Mouse (Mus musculus) Patski (cell line): ENCODE results near the gene Golph3l. TPM values are rescaled to one million over a fixed set of nuclear protein-coding genes. Genes with fewer than 3 reads are reported as not detected.
"Not testable (repeated sequence)": the region's sequence is repeated elsewhere in the genome, so short reads cannot be mapped to it uniquely, and the experiment has no call there.

ENCODE experiments used
- ATAC-seq: fragments of 100-300 bp; one replicate; pipeline ENCODE4 v1.8.0; 2021
- CTCF ChIA-PET: fragments of 350-600 bp; sonication (Branson Sonifier 250); formaldehyde crosslinking; loops from one replicate; lab custom pipeline; 2022; ENCODE audit warnings: inconsistent platforms; lab: Charles Lee
- POLR2A ChIA-PET: fragments of 350-600 bp; sonication (Branson Sonifier 250); formaldehyde crosslinking; loops from one replicate; lab custom pipeline; 2022; ENCODE audit warnings: antibody characterized with exemption, inconsistent platforms; lab: Charles Lee
- DNase-seq: peaks from one replicate; pipeline ENCODE4 v3.0.0-alpha.2; 2011; ENCODE audit warnings: low read depth, low spot score
- H3K27me3 ChIP-seq: fragments of 371-371 bp; one replicate; pipeline ENCODE4 v1.5.1; 2021
- CTCF ChIP-seq: fragments of 100-300 bp; IDR thresholded peaks from one replicate; pipeline ENCODE4 v1.5.1; 2021
- in situ Hi-C: fragments of 300-500 bp; cut with MboI; formaldehyde crosslinking; loops from 3 replicates; pipeline ENCODE4 v1.11.1; 2018; ENCODE audit warnings: low pct_unique_long_range_greater_than_20kb, mixed read lengths
- polyA plus RNA-seq: library from polyadenylated mRNA; unstranded; gene quantifications from one replicate; pipeline ENCODE4 v1.2.3, GENCODE M21; 2021

Gene Golph3l
- polyA plus RNA-seq, 1 experiment from 2014 or later: 46.9 TPM

DNA sequence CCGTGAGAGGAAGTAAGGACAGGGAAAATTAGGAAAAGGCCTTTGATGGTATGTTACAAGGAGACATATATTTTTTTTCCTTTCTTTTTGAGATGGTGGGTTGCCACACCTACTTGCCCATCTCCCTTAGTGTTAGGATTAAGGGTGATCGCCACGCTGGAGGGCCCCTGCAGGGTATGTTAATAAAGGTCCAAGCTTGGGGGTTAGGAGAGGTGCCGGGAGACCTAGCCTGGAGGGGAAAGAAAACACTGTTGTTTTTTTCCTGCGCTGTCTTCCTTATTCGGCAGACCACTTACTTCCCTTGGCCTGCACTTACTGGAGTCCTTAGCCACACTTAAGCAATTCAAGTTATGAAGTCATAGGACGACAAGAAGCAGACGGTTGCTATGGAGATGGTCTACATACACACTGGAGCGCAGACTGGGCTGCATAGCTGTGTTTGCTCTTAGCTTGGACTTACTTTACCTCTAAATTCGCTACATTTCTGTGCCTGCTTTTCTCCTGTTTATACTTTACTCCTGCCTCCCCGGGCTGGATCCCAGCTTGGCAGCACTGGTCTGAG is 64.8 kb downstream of the Golph3l start:
- ATAC-seq (no peak), DNase-seq (no peak)
- TF ChIP-seq CTCF: no peak
- in situ Hi-C loops: no loop called here
- ChIA-PET CTCF (interaction anchor here (1.6 kb wide), 1 partner anchor 32 kb away, joined by 3 read pairs; no protein-coding TSS in a partner anchor), POLR2A (interaction anchor here (0.6 kb wide), 1 partner anchor 108 kb away, joined by 3 read pairs; no protein-coding TSS in a partner anchor)
- H3K27me3 ChIP-seq: no peaks in the 10 kb centered on the region

DNA sequence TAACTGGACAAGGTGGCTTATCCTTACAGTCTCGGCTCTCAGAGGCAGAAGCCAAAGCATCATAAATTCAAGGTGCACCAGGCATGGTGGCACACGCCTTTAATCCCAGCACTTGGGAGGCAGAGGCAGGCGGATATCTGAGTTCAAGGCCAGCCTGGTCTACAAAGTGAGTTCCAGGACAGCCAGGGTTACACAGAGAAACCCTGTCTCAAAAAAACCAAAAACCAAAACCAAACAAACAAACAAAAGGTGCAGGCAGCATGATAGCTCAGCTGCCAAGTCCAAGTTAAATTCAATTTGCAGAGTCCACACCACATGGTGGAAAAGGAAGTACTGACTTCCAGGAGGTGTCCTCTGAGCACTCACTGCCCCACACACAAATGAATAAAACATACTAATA is 65.6 kb downstream of the Golph3l start:
- CTCF ChIA-PET: interaction anchor here (1.6 kb wide), 1 partner anchor 31 kb away, joined by 3 read pairs; no protein-coding TSS in a partner anchor
- POLR2A ChIA-PET: interaction anchor here (0.6 kb wide), 1 partner anchor 109 kb away, joined by 3 read pairs; no protein-coding TSS in a partner anchor
- ATAC-seq, in situ Hi-C loops, H3K27me3 ChIP-seq, DNase-seq: not testable (repeated sequence)

DNA sequence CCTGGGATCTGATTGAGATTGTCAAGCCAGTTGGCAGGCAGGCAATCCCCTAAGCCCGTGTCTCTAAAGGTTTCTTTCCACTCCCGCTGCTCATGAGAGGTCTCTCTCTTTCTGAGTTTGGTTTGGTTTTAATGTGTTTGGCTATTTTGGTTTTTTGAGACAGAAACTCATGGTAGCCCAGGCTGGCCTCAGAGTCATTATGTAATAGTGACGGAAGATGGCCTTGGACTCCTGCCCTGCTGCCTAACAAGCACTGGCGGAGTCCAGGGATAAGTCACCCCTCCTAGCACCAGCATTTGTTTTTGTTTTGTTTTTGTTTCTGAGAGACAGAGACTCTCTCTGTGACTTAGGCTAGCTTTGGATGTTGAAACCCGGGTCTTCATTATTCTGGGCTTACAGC is 66.7 kb downstream of the Golph3l start:
- no peak for TF ChIP-seq CTCF
- no peak for DNase-seq
- no peak for ATAC-seq
- ChIA-PET POLR2A (interaction anchor here (0.6 to 0.7 kb wide), 2 partner anchors 259 to 338 kb away, joined by 3 to 4 read pairs; no protein-coding TSS in a partner anchor), CTCF (interaction anchor here (0.8 to 1.4 kb wide), 2 partner anchors 16 to 22 kb away, joined by 3 to 4 read pairs; no protein-coding TSS in a partner anchor)
- in situ Hi-C loops: no loop called here
- H3K27me3 ChIP-seq: no peaks in the 10 kb centered on the region

GRCm38 (mm10) chr3:95657108-95657507 is 68.4 kb downstream of the Golph3l start:
- CTCF ChIA-PET: interaction anchor here (1.2 kb wide), 1 partner anchor 10 kb away, joined by 4 read pairs; no protein-coding TSS in a partner anchor
- DNase-seq: no peak
- POLR2A ChIA-PET: interaction anchor here (0.8 to 12.3 kb wide), 2 partner anchors 18 to 30 kb away, joined by 3 to 109 read pairs; no protein-coding TSS in a partner anchor
- H3K27me3 ChIP-seq: no peaks in the 10 kb centered on the region
- in situ Hi-C loops: no loop called here
- no peak for TF ChIP-seq CTCF
- ATAC-seq: no peak

GRCm38 (mm10) chr3:95657711-95658110 is 69.0 kb downstream of the Golph3l start:
- no peak for DNase-seq
- in situ Hi-C loops: no loop called here
- ChIA-PET CTCF (interaction anchor here (1.2 kb wide), 1 partner anchor 11 kb away, joined by 4 read pairs; no protein-coding TSS in a partner anchor), POLR2A (interaction anchor here (0.7 to 12.3 kb wide), 6 partner anchors 10 to 31 kb away, joined by 3 to 109 read pairs (median 3); no protein-coding TSS in a partner anchor)
- no peaks in the 10 kb centered on the region for H3K27me3 ChIP-seq
- no peak for ATAC-seq
- no peak for TF ChIP-seq CTCF

GRCm38 (mm10) chr3:95658236-95658867 is 69.6 kb downstream of the Golph3l start, which contains the start of gene Mcl1:
Mcl1 (plus strand) TSS chr3:95658788.
- ChIA-PET POLR2A (interaction anchor here (0.7 to 12.3 kb wide), 7 partner anchors 9 to 31 kb away, joined by 3 to 109 read pairs (median 4); partner anchors contain the start of gene Adamtsl4), CTCF (no interaction called here)
- DNase-seq (peak; percentile 90), ATAC-seq (peak; percentile 84)
- no peak for TF ChIP-seq CTCF
- no peaks in the 10 kb centered on the region for H3K27me3 ChIP-seq
- in situ Hi-C loops: no loop called here

- no peak for TF ChIP-seq CTCF
- ATAC-seq (peak; percentile 27), DNase-seq (no peak)
- ChIA-PET CTCF (no interaction called here), POLR2A (interaction anchor here (1.0 to 12.3 kb wide), 4 partner anchors 9 to 32 kb away, joined by 4 to 109 read pairs (median 16); partner anchors contain the start of gene Adamtsl4)
- in situ Hi-C loops: no loop called here
- no peaks in the 10 kb centered on the region for H3K27me3 ChIP-seq
Measured at GRCm38 (mm10) chr3:95658868-95659712, 70.4 kb downstream of the Golph3l start.

DNA sequence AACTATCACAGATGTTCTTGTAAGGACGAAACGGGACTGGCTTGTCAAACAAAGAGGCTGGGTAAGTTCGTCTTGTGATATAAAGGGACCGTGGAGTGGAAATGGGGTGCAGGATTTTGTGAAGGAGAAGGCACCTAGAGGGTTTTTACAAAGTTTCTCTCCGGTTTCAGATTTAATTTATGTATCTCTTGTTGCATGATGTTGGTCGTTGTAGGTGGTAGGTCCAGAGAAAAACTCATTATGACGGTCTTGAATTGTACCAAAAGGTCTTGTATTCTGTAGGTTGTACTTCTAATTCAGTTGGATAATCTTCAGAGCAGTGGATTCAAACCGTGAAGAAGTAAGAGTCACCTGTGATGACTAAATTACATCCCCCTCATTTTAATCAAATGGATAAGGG is 71.2 kb downstream of the Golph3l start:
- no peaks in the 10 kb centered on the region for H3K27me3 ChIP-seq
- ChIA-PET CTCF (interaction anchor here (1.4 kb wide), 1 partner anchor 26 kb away, joined by 3 read pairs; no protein-coding TSS in a partner anchor), POLR2A (interaction anchor here (1.2 to 12.3 kb wide), 4 partner anchors 8 to 27 kb away, joined by 3 to 109 read pairs (median 16); partner anchors contain the start of gene Adamtsl4)
- no peak for TF ChIP-seq CTCF
- DNase-seq: no peak
- in situ Hi-C loops: loop anchor here (10.0 kb wide), 1 partner anchor 505 kb away; the partner anchor contains the start of gene Mtmr11
- no peak for ATAC-seq

GRCm38 (mm10) chr3:95660788-95661478 is 72.2 kb downstream of the Golph3l start:
- H3K27me3 ChIP-seq: no peaks in the 10 kb centered on the region
- CTCF ChIA-PET: interaction anchor here (1.0 to 4.1 kb wide), 4 partner anchors 16 to 35 kb away, joined by 3 to 11 read pairs (median 5); partner anchors contain the start of gene Adamtsl4
- TF ChIP-seq CTCF: no peak
- DNase-seq (no peak), ATAC-seq (no peak)
- POLR2A ChIA-PET: interaction anchor here (0.6 to 12.3 kb wide), 6 partner anchors 7 to 156 kb away, joined by 3 to 109 read pairs (median 14); partner anchors contain the start of gene Adamtsl4
- in situ Hi-C loops: loop anchor here (10.0 kb wide), 1 partner anchor 504 kb away; the partner anchor contains the start of gene Mtmr11
